Mouse (Mus musculus): ENCODE measurements around the gene Lrrc29. TPM values are rescaled to one million over a fixed set of nuclear protein-coding genes. Genes with fewer than 3 reads are reported as not detected.
A peak's percentile ranks its signal among the peaks of the same experiment; 100 is the strongest.
"Not testable (repeated sequence)": the region's sequence is repeated elsewhere in the genome, so short reads cannot be mapped to it uniquely, and the experiment has no call there.

Lrrc29 gene
- polyA plus RNA-seq, 1 experiment from 2014 or later: 1.2 TPM

DNA sequence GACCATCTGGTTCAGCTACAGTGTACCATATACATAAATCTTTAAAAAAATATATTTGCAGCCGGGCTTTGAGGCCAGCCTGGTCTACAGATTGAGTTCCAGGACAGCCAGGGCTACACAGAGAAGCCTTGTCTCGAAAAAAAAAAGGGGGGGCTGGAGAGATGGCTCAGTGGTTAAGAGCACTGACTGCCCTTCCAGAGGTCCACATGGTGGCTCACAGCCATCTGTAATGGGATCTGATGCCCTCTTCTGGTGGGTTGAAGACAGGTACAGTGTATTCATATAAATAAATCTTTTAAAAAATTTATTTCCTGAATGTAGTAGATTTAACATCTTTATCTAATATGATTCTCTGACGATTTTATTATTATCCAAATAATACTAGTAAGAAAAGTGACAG, 34.3 kb downstream of the Lrrc29 start:
- H3K4me1 ChIP-seq: peaks cover 37% of the 10 kb centered on the region
- WGBS: 65% methylated on average over 3 of the region's 3 CpGs
- not testable (repeated sequence) for H3K27ac ChIP-seq (replicated peaks); H3K4me3 ChIP-seq; ATAC-seq (ENCODE audit: low FRiP score, low read depth); H3K4me2 ChIP-seq (replicated peaks); H3K36me3 ChIP-seq; H3K9me3 ChIP-seq; H3K9ac ChIP-seq (replicated peaks)
- peaks cover 32% of the 10 kb centered on the region for H3K27me3 ChIP-seq

DNA sequence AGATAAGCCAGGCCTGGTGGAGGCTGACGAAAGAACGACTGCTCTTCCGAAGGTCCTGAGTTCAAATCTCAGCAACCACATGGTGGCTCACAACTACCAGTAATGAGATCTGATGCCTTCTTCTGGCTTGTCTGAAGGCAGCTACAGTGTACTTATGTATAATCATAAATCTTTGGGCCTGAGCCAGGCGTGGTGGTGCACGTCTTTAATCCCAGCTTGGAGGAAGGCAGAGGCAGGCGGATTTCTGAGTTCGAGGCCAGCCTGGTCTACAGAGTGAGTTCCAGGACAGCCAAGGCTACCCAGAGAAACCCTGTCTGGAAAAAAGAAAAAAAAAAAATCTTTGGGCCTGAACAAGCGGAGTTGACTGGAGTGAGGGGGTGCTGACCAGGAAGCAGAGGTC, 34.7 kb downstream of the Lrrc29 start:
- not testable (repeated sequence) for H3K4me2 ChIP-seq (replicated peaks); ATAC-seq (ENCODE audit: low FRiP score, low read depth); H3K36me3 ChIP-seq; H3K27ac ChIP-seq (replicated peaks); H3K9ac ChIP-seq (replicated peaks); H3K4me3 ChIP-seq; H3K9me3 ChIP-seq
- WGBS: 89% methylated on average over 8 of the region's 8 CpGs
- Histone ChIP-seq H3K27me3 (peaks cover 32% of the 10 kb centered on the region), H3K4me1 (peaks cover 39% of the 10 kb centered on the region)

DNA sequence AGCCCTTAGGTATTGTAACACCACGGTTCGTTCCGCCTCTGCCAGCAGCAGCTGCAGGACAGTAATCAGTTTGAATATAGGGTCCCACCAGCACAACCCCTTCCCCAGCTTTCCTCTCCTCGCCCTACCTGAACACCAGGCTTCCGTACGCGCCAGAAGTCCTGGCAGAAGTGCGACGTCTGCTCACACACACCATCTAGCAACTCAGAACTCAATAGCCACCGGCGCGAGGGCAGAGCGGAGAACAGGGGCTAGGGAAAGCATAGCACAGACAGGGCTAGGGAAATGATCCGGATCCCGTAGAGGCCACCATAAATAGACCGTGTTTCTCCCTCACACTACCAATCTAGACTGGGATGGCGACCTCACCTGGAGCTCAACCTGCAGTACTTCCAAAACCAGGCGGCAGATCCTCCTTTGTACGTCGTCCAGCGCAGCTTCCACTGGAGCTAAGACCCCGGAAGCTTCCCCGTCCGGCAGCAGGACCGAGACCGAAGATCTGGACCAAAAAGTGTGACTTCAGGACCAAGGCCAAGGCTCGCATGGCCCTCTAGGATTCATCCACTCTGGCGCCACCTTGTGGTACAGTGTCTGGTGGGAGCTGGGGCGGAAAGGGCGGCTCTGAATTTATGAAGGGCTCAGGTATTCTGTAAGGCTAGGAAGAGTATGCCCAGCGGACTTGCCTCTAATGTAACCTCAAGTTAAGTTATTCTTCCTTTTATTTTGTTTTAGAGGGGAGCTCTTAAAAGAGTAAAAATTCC, 35.3 kb downstream of the Lrrc29 start:
- Histone ChIP-seq H3K27ac (replicated peaks) (no peak overlapping the region), H3K27me3 (peaks cover 32% of the 10 kb centered on the region), H3K9me3 (no peaks in the 10 kb centered on the region)

DNA sequence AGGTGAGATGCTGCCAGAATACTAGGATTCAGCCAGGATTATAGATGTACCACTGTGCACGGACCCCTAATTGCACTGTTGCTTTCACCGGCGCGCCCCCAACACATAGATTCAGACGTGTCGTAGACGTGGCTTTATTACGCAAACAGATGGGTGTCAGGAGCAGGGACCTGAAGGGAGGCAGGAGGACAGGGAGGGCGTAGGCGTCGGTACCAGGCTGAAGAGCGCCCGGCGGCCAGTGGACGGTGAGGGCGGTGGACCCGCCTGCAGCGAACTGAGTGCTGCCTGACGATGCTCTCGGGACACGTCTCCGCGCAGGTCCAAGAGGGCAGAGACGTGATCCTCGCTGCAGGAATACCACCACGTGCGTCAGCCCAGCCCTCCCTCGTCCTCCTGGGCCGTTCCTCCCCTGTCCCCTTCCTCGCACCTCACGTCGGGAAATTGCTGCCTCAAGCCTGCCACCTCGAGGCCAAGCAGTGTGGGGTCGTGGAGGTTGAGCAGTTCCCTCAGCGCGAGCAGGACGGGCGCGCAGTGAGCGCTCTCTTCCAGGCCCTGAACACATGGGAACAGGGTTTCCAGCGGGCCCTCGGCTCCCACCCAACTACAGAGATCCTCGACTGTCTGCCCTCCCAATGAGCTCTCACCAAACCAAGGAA, 36.1 kb downstream of the Lrrc29 start, which contains the start of gene 4931428F04Rik:
TSS of gene 4931428F04Rik (minus strand) at position 60 of the 656 bp plus-strand sequence.
- WGBS: 2% methylated on average over 43 of the region's 43 CpGs
- Histone ChIP-seq H3K4me2 (replicated peaks) (peak within 1 kb of the TSS; percentile 80), H3K4me1 (peaks cover 42% of the 10 kb centered on the region), H3K4me3 (peak within 1 kb of the TSS; percentile 55), H3K27me3 (peaks cover 32% of the 10 kb centered on the region), H3K36me3 (peaks cover 6% of the 10 kb centered on the region), H3K9ac (replicated peaks) (peak within 1 kb of the TSS; percentile 37), H3K27ac (replicated peaks) (peak within 1 kb of the TSS; percentile 90), H3K9me3 (no peaks in the 10 kb centered on the region)
- peak; percentile 19 for ATAC-seq (ENCODE audit: low FRiP score, low read depth)

More for the DNA sequence above, 35.3 kb downstream of the Lrrc29 start:
- Histone ChIP-seq H3K9ac (replicated peaks) (peak overlapping the region; percentile 37; the same call in 1 of the 2 replicates), H3K4me1 (peaks cover 42% of the 10 kb centered on the region), H3K36me3 (no peaks in the 10 kb centered on the region), H3K4me3 (peak overlapping the region; percentile 55), H3K4me2 (replicated peaks) (peak overlapping the region; percentile 80)
- no peak for ATAC-seq (ENCODE audit: low FRiP score, low read depth)
- 6% methylated on average over 31 of the region's 31 CpGs for WGBS

DNA sequence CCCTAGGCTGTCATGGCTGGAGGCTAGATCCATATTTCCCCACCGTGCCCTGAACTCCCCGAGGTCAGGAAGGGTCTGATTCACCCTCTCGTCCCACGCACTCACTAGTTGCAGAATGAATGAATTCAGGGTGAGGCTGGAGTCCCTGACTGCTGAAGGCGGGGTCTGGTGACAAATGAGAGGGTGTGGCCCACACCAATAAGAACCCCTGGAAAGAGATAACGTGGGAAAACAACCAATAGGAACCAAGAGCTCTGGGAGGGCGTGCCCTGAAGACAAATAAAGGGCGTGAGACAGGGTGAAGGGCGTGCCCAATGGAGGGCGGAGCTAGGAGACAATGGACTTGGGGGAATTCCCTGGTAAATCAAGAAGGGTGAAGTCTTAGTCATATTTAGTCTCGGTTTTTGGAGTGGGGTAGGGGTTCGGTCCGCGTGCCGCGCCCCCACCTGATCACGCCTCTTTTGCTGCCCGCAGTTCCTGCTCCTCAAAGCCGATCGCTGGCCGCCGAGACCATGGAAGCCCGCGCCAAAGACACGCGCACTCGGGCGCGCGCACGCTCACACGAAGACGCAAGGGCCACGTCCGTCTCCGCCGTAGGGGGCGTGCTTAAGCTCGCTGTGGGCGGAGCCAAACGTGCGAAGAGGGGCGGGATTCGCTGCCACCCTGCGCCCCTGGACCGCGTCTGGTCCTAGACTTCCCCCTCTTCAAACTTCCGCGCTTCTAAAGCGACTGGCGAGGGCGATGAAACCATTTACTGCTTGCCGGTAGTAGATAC, 36.9 kb downstream of the Lrrc29 start:
- under 1% methylated on average over 53 of the region's 53 CpGs for WGBS
- H3K9ac ChIP-seq (replicated peaks): peak overlapping the region; percentile 37
- H3K4me3 ChIP-seq: peak overlapping the region; percentile 55
- peaks cover 10% of the 10 kb centered on the region for H3K36me3 ChIP-seq
- H3K4me2 ChIP-seq (replicated peaks): peak overlapping the region; percentile 80
- peaks cover 42% of the 10 kb centered on the region for H3K4me1 ChIP-seq
- no peaks in the 10 kb centered on the region for H3K9me3 ChIP-seq
- H3K27me3 ChIP-seq: peaks cover 30% of the 10 kb centered on the region
- H3K27ac ChIP-seq (replicated peaks): peak overlapping the region; percentile 90
- ATAC-seq (ENCODE audit: low FRiP score, low read depth): peak; percentile 94

DNA sequence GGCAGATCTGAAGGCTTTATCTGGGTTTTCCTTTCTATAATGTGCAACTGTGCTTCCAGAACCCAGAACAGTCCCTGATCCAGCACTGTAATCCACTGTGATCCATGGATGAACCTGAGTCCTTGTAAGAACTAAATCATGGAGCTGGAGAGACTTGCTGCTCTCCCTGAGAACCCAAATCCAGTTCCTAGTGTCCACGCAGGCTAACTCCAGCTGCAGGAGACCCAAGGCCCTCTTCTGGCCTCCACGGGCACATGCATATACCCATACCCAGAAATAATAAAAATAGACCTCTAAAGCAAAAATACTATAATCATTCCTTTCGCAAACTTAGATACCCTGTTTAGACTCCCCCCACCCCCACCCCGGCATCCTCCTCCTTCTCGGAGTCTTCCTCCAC, 37.8 kb downstream of the Lrrc29 start:
- WGBS: 91% methylated on average over 5 of the region's 5 CpGs
- peaks cover 28% of the 10 kb centered on the region for H3K27me3 ChIP-seq
- H3K27ac ChIP-seq (replicated peaks): peak overlapping the region; percentile 90; the same call in 1 of the 2 replicates
- peak overlapping the region; percentile 55 for H3K4me3 ChIP-seq
- peak overlapping the region; percentile 80 for H3K4me2 ChIP-seq (replicated peaks)
- H3K9ac ChIP-seq (replicated peaks): peak overlapping the region; percentile 34; the same call in 1 of the 2 replicates
- no peak for ATAC-seq (ENCODE audit: low FRiP score, low read depth)
- no peaks in the 10 kb centered on the region for H3K9me3 ChIP-seq
- peaks cover 14% of the 10 kb centered on the region for H3K36me3 ChIP-seq
- H3K4me1 ChIP-seq: peaks cover 42% of the 10 kb centered on the region

DNA sequence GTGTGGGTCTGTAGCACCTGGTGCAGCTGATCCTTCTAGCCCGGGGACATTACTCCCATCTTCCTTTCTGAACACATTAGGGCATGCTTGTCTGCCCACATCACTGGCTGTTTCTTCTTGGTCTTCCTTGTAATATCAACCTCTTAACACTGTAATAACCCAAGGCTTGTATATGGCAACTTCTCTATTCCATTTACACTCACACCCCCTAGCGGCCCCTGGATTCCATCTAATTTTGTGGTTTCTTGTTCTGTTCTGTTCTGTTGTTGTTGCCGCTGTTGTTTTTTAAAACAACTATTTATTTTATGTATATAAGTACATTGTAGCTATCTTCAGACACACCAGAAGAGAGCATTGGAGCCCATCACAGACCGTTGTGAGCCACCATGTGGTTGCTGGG, 39.2 kb downstream of the Lrrc29 start:
- Histone ChIP-seq H3K27me3 (peaks cover 19% of the 10 kb centered on the region), H3K4me3 (0 out of 2 replicates have a peak overlapping the region, but pooled peaks have one; percentile 2), H3K36me3 (peaks cover 27% of the 10 kb centered on the region), H3K27ac (replicated peaks) (no peak overlapping the region), H3K4me1 (peaks cover 42% of the 10 kb centered on the region), H3K9ac (replicated peaks) (no peak overlapping the region), H3K4me2 (replicated peaks) (peak overlapping the region; percentile 80), H3K9me3 (no peaks in the 10 kb centered on the region)
- WGBS: 94% methylated on average over 4 of the region's 4 CpGs
- no peak for ATAC-seq (ENCODE audit: low FRiP score, low read depth)

DNA sequence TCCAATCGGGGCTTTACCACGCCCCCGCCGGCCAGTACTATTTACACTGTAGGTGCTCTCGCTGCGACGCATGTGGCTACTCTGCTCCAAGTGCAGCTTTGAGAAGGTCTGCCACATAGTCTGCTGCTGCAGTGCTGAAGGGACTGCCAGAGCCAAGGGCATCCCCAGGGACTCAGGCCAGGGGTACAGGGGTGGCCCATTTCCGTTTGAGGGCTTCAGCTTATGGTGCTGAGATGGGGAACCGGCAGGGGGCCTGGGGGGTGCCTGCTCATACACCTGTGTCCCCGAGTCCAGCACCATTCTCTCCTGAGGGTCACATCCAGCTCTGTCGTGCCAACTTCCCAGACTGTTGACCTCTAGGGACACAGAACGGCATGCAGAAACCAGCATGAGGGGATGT, 40.6 kb downstream of the Lrrc29 start:
- H3K27me3 ChIP-seq: peaks cover 21% of the 10 kb centered on the region
- peaks cover 37% of the 10 kb centered on the region for H3K36me3 ChIP-seq
- no peak overlapping the region for H3K4me3 ChIP-seq
- no peaks in the 10 kb centered on the region for H3K9me3 ChIP-seq
- H3K4me2 ChIP-seq (replicated peaks): no peak overlapping the region
- no peak overlapping the region for H3K9ac ChIP-seq (replicated peaks)
- WGBS: 52% methylated on average over 12 of the region's 12 CpGs
- no peak for ATAC-seq (ENCODE audit: low FRiP score, low read depth)
- H3K27ac ChIP-seq (replicated peaks): no peak overlapping the region
- H3K4me1 ChIP-seq: peaks cover 38% of the 10 kb centered on the region

DNA sequence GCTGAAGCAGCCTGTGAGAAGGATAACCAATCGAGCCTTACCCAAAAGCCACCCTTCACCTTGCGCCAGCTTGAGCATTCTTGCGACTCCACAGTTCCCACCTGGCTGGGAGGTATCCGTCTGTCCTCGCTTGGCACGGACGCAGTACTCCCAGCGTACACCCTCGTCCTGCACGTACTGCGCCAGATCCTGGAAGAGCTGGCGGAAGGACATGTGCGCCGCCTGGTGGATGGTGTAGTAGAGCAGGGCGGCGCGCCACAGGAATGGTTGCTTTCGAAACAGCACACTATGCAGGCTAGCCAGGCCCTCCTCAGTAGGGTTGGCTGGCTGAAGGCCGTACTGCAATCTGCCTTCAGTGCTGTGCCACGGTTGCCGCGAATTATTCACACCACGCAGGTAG, 43.0 kb downstream of the Lrrc29 start:
- no peak overlapping the region for H3K4me3 ChIP-seq
- H3K36me3 ChIP-seq: peaks cover 43% of the 10 kb centered on the region
- no peak overlapping the region for H3K4me2 ChIP-seq (replicated peaks)
- H3K9me3 ChIP-seq: no peaks in the 10 kb centered on the region
- no peak overlapping the region for H3K27ac ChIP-seq (replicated peaks)
- no peak overlapping the region for H3K9ac ChIP-seq (replicated peaks)
- H3K4me1 ChIP-seq: peaks cover 28% of the 10 kb centered on the region
- ATAC-seq (ENCODE audit: low FRiP score, low read depth): peak; percentile 39
- 22% methylated on average over 23 of the region's 23 CpGs for WGBS
- peaks cover 36% of the 10 kb centered on the region for H3K27me3 ChIP-seq

DNA sequence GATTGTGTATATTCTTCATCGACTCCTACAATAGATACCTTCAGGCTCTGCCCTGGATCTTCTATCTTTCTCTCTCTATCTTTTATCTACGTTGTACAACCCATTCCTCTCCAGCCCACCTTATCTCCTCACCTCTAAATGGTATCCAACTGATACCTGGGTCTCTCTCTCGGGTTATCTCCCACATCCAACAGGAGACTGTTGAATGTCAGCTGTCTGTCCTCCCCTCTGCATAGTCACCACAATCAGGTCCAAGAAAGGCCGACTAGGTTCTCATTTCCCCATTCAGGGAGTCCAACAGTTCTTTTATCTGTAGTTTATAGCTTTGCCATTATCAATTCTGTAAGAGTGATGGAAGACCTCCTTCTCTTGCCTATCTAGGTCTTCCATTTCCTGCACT, 43.8 kb downstream of the Lrrc29 start:
- Histone ChIP-seq H3K4me1 (peaks cover 19% of the 10 kb centered on the region), H3K9me3 (no peaks in the 10 kb centered on the region), H3K27me3 (peaks cover 44% of the 10 kb centered on the region), H3K36me3 (peaks cover 43% of the 10 kb centered on the region), H3K9ac (replicated peaks) (no peak overlapping the region), H3K4me2 (replicated peaks) (no peak overlapping the region), H3K27ac (replicated peaks) (no peak overlapping the region), H3K4me3 (no peak overlapping the region)
- WGBS: 92% methylated on average over 4 of the region's 4 CpGs
- no peak for ATAC-seq (ENCODE audit: low FRiP score, low read depth)

DNA sequence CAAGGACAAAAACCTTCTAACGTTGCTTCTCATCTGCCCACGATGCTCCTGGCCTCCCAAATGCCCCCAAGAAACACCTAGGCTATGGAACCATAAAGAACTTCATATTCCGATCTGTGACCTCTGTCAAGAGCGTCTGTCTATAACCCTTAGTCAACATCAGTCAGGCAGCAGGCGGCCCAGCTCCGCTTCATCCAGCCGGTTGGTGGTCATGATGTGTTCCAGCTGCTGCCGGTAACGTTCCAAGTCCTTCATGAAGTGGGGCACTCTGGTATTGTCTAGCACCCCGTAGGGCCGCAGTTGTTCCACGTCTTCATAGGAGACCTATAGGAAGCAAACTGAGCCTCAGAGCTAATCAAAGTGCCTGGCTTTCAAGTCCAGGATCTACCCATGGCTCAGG, 44.3 kb downstream of the Lrrc29 start:
- peaks cover 48% of the 10 kb centered on the region for H3K27me3 ChIP-seq
- peaks cover 18% of the 10 kb centered on the region for H3K4me1 ChIP-seq
- peaks cover 43% of the 10 kb centered on the region for H3K36me3 ChIP-seq
- WGBS: 94% methylated on average over 12 of the region's 12 CpGs
- H3K4me3 ChIP-seq: no peak overlapping the region
- H3K4me2 ChIP-seq (replicated peaks): no peak overlapping the region
- no peak overlapping the region for H3K27ac ChIP-seq (replicated peaks)
- no peaks in the 10 kb centered on the region for H3K9me3 ChIP-seq
- no peak overlapping the region for H3K9ac ChIP-seq (replicated peaks)
- no peak for ATAC-seq (ENCODE audit: low FRiP score, low read depth)

DNA sequence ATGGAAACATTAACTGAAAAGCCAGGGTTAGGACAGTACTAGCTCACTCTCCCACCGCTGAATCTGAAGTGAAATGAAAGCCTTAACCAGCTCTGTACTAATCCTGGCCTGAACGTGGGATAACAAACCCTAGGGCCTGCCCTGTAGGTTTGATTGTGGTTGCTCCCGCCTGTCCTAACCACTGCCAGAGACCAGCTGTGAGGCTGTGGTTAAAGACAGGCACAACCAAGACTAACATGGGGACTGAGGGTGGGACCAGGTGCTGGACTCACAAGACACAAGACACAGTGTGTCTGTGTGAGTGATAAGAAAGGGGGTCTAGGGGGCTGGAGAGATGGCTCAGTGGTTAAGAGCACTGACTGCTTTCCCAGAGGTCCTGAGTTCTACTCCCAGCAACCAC, 45.5 kb downstream of the Lrrc29 start:
- no peak for ATAC-seq (ENCODE audit: low FRiP score, low read depth)
- no peak overlapping the region for H3K9ac ChIP-seq (replicated peaks)
- WGBS: 71% methylated on average over 3 of the region's 3 CpGs
- peaks cover 43% of the 10 kb centered on the region for H3K36me3 ChIP-seq
- no peak overlapping the region for H3K4me2 ChIP-seq (replicated peaks)
- peaks cover 23% of the 10 kb centered on the region for H3K4me1 ChIP-seq
- no peak overlapping the region for H3K4me3 ChIP-seq
- H3K9me3 ChIP-seq: no peaks in the 10 kb centered on the region
- H3K27ac ChIP-seq (replicated peaks): no peak overlapping the region
- peaks cover 61% of the 10 kb centered on the region for H3K27me3 ChIP-seq

Measured in midbrain, embryonic 12.5 days (tissue).